Mouse (Mus musculus): Measurements from ENCODE around the gene Masp1. TPM values are rescaled to one million over a fixed set of nuclear protein-coding genes. Genes with fewer than 3 reads are reported as not detected.
A peak's percentile ranks its signal among the peaks of the same experiment; 100 is the strongest.

Masp1 gene
- polyA plus RNA-seq, 1 experiment from 2014 or later: 1.3 TPM

- no peaks in the 10 kb centered on the region for H3K36me3 ChIP-seq (ENCODE audit: insufficient read depth, low read length)
- no peak for ATAC-seq
Observed at GRCm38 (mm10) chr16:23516606-23517005, 4.0 kb downstream of the Masp1 start.

DNA sequence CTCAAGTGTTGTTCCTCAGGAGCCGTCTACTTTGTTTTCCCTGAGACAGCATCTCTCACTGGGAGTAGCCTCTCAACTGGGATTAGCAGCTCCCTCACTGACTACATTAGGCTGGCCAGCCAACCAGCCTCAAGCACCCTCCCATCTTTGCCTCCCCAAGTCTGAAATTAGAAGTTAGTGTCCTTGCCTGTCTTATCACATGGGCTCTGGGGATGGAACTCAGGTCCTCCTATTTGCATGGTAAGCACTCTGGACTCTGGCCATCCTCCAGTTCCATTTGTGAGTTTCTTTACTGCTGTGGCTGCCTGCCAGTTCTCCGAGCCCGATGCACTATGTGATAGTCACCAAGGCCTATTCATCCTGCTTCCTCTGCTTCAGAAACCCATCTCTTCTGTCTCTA lies 4.8 kb downstream of the Masp1 start:
- Histone ChIP-seq H3K27ac (ENCODE audit: low read length) (no peak overlapping the region), H3K4me1 (ENCODE audit: insufficient read depth, low read depth, low read length) (no peaks in the 10 kb centered on the region; the same call in 1 of the 2 replicates)
- no peak for ATAC-seq

More at GRCm38 (mm10) chr16:23516606-23517005, 4.0 kb downstream of the Masp1 start:
- Histone ChIP-seq H3K4me2 (replicated peaks; ENCODE audit: low read depth, low read length) (no peak overlapping the region), H3K9ac (replicated peaks; ENCODE audit: low read depth) (no peak overlapping the region), H3K27ac (ENCODE audit: low read length) (no peak overlapping the region), H3K4me1 (ENCODE audit: insufficient read depth, low read depth, low read length) (no peaks in the 10 kb centered on the region; the same call in 1 of the 2 replicates), H3K9me3 (ENCODE audit: low read length) (no peaks in the 10 kb centered on the region), H3K4me3 (ENCODE audit: low read depth, low read length) (no peak overlapping the region), H3K27me3 (replicated peaks; ENCODE audit: insufficient read depth, low read length) (no peaks in the 10 kb centered on the region)
- no peak for TF ChIP-seq CTCF (IDR thresholded peaks at IDR 0.05)
- TF ChIP-seq EP300 (IDR thresholded peaks at IDR 0.05): no peak
- peak; percentile 14 for DNase-seq (ENCODE audit: low spot score)
- WGBS: 34% methylated on average over 2 of the region's 2 CpGs

DNA sequence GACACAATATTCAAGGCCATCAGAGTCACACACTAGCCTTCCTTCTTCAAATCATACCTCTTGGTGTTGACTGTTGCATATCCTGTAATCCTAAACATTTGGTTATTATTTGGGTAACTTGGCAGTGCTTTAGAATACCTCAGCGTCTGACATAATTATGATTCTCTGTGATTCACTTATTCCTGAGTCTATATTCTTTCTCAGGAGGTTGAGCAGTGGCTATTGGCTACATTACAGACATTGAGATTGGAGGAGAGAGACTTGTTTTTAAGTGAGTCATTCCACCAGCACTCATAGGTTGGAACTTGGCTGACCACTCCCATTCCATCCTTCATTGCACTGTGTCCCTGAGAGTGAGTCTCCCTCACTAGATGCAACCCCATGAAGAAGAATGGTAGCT lies 7.2 kb downstream of the Masp1 start:
- no peak for TF ChIP-seq CTCF (IDR thresholded peaks at IDR 0.05)
- no peaks in the 10 kb centered on the region; the same call in 1 of the 2 replicates for H3K4me1 ChIP-seq (ENCODE audit: insufficient read depth, low read depth, low read length)
- H3K9ac ChIP-seq (replicated peaks; ENCODE audit: low read depth): no peak overlapping the region
- WGBS: 70% methylated on average over 1 of the region's 1 CpGs
- ATAC-seq (no peak), DNase-seq (ENCODE audit: low spot score) (no peak)
- no peak overlapping the region for H3K4me2 ChIP-seq (replicated peaks; ENCODE audit: low read depth, low read length)
- H3K36me3 ChIP-seq (ENCODE audit: insufficient read depth, low read length): no peaks in the 10 kb centered on the region
- no peak overlapping the region for H3K4me3 ChIP-seq (ENCODE audit: low read depth, low read length)
- H3K27ac ChIP-seq (ENCODE audit: low read length): no peak overlapping the region
- no peaks in the 10 kb centered on the region for H3K9me3 ChIP-seq (ENCODE audit: low read length)
- H3K27me3 ChIP-seq (replicated peaks; ENCODE audit: insufficient read depth, low read length): no peaks in the 10 kb centered on the region

More for the DNA sequence above, 4.8 kb downstream of the Masp1 start:
- Histone ChIP-seq H3K9ac (replicated peaks; ENCODE audit: low read depth) (no peak overlapping the region), H3K36me3 (ENCODE audit: insufficient read depth, low read length) (no peaks in the 10 kb centered on the region), H3K4me2 (replicated peaks; ENCODE audit: low read depth, low read length) (no peak overlapping the region), H3K9me3 (ENCODE audit: low read length) (no peaks in the 10 kb centered on the region), H3K27me3 (replicated peaks; ENCODE audit: insufficient read depth, low read length) (no peaks in the 10 kb centered on the region), H3K4me3 (ENCODE audit: low read depth, low read length) (no peak overlapping the region)
- 12% methylated on average over 3 of the region's 3 CpGs for WGBS
- TF ChIP-seq EP300 (IDR thresholded peaks at IDR 0.05) (no peak), CTCF (IDR thresholded peaks at IDR 0.05) (no peak)
- DNase-seq (ENCODE audit: low spot score): peak; percentile 53

GRCm38 (mm10) chr16:23511166-23511935 lies 9.3 kb downstream of the Masp1 start:
- no peak for DNase-seq (ENCODE audit: low spot score)
- TF ChIP-seq CTCF (IDR thresholded peaks at IDR 0.05) (no peak), EP300 (IDR thresholded peaks at IDR 0.05) (no peak)
- no peak for ATAC-seq
- H3K36me3 ChIP-seq (ENCODE audit: insufficient read depth, low read length): no peaks in the 10 kb centered on the region
- WGBS: 67% methylated on average over 4 of the region's 4 CpGs
- no peak overlapping the region for H3K27ac ChIP-seq (ENCODE audit: low read length)
- no peak overlapping the region for H3K4me3 ChIP-seq (ENCODE audit: low read depth, low read length)
- no peaks in the 10 kb centered on the region for H3K27me3 ChIP-seq (replicated peaks; ENCODE audit: insufficient read depth, low read length)
- no peak overlapping the region for H3K9ac ChIP-seq (replicated peaks; ENCODE audit: low read depth)
- no peaks in the 10 kb centered on the region; the same call in 1 of the 2 replicates for H3K4me1 ChIP-seq (ENCODE audit: insufficient read depth, low read depth, low read length)
- H3K9me3 ChIP-seq (ENCODE audit: low read length): no peaks in the 10 kb centered on the region
- no peak overlapping the region for H3K4me2 ChIP-seq (replicated peaks; ENCODE audit: low read depth, low read length)

DNA sequence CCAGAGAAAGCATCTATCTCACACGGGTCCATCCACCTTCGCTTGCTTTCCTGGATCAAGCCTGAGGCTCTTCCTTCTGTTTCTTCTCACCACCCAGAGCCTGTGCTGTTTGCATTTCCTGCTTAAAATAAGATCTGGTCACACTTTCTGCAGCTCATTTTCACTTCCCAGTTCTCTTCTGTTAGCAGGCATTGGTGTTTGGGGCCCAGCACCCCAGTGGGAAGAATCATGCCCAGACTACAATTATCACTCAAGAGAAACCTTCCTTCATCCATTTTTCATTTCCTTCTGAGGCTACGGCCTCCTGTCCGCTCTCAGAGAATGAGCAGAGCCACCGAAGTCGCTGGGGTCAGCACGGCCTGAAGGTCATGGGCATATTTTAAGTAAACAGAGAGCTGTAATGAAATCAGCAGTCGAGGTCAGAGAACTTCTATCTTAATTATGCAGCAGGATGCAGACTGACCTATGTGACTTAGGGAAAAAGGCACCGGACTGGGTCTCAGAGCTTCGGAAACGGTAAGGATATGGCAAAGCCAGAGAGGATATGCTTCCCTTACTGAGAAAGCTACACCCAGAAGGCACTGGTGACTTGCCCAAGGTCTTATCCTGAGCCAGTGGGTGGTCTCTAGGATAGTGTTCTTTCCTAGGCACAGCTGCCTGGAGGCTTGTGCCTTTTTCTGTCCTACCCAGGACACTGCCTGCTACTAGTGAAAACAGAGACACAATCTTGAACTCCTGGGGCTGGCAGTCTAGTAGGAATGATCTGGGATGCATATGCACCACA lies 14.5 kb downstream of the Masp1 start:
- Histone ChIP-seq H3K36me3 (ENCODE audit: insufficient read depth, low read length) (no peaks in the 10 kb centered on the region), H3K9me3 (ENCODE audit: low read length) (no peaks in the 10 kb centered on the region), H3K4me1 (ENCODE audit: insufficient read depth, low read depth, low read length) (no peaks in the 10 kb centered on the region), H3K27me3 (replicated peaks; ENCODE audit: insufficient read depth, low read length) (no peaks in the 10 kb centered on the region), H3K27ac (ENCODE audit: low read length) (no peak overlapping the region), H3K4me3 (ENCODE audit: low read depth, low read length) (no peak overlapping the region), H3K4me2 (replicated peaks; ENCODE audit: low read depth, low read length) (no peak overlapping the region), H3K9ac (replicated peaks; ENCODE audit: low read depth) (no peak overlapping the region)
- TF ChIP-seq CTCF (IDR thresholded peaks at IDR 0.05) (no peak), EP300 (IDR thresholded peaks at IDR 0.05) (no peak)
- no peak for DNase-seq (ENCODE audit: low spot score)
- ATAC-seq: no peak
- WGBS: 44% methylated on average over 11 of the region's 11 CpGs

GRCm38 (mm10) chr16:23504320-23504744 lies 16.3 kb downstream of the Masp1 start:
- no peaks in the 10 kb centered on the region for H3K9me3 ChIP-seq (ENCODE audit: low read length)
- WGBS: 89% methylated on average over 3 of the region's 3 CpGs
- H3K9ac ChIP-seq (replicated peaks; ENCODE audit: low read depth): no peak overlapping the region
- no peaks in the 10 kb centered on the region for H3K27me3 ChIP-seq (replicated peaks; ENCODE audit: insufficient read depth, low read length)
- no peak overlapping the region for H3K27ac ChIP-seq (ENCODE audit: low read length)
- H3K4me3 ChIP-seq (ENCODE audit: low read depth, low read length): no peak overlapping the region
- H3K4me2 ChIP-seq (replicated peaks; ENCODE audit: low read depth, low read length): no peak overlapping the region
- no peaks in the 10 kb centered on the region for H3K36me3 ChIP-seq (ENCODE audit: insufficient read depth, low read length)
- H3K4me1 ChIP-seq (ENCODE audit: insufficient read depth, low read depth, low read length): peaks cover under 1% of the 10 kb centered on the region; the same call in 1 of the 2 replicates
- ATAC-seq (no peak), DNase-seq (ENCODE audit: low spot score) (no peak)
- TF ChIP-seq CTCF (IDR thresholded peaks at IDR 0.05): no peak
- TF ChIP-seq EP300 (IDR thresholded peaks at IDR 0.05): no peak
